Mouse (Mus musculus): ENCODE measurements at regions not wholly inside any gene's neighbourhood (a gene's known extent, or its start where the extent isn't known, plus 50 kb on each side); places are given as distances from the start of the nearest gene placed in this dataset.
A peak's percentile ranks its signal among the peaks of the same experiment; 100 is the strongest.

DNA sequence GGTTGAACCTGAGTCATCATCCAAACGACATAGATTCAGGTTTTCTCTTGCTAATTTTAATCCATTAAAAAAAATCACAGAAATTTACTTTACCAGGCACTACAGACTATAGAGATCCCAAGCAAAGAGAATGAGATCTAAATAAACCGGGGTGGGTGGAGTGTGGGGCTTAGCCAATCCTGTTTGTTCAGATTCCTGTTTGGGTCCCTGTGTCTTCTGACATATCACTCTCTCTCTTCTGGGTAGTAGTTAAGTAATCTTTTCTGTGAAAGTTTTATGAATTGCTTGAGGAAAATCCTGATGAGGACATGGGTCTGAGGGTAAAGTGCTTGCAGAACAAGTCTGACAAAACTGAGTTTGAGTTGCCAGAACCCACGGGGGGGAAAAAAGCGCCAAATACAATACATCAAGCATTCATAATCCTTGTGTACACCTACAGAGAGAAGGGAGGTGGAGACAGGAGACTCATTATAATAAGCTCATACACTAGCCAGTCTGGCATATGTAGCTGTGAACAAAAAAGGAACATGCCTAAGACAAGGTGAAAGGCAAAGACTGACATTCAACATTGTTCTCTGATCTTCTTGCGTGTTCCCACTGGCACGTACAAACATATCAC, 339.8 kb downstream of the Rpl36a-ps1 start:
- DNase-seq (ENCODE audit: low spot score) = no peak
- H3K27me3 ChIP-seq (ENCODE audit: low read depth, poor library complexity, severe bottlenecking) = no peaks in the 10 kb centered on the region
- no peak overlapping the region for H3K4me3 ChIP-seq
- 84% methylated on average over 6 of the region's 6 CpGs for WGBS
- no peaks in the 10 kb centered on the region for H3K9me3 ChIP-seq (replicated peaks)
- H3K4me1 ChIP-seq = peaks cover 6% of the 10 kb centered on the region; the same call in 1 of the 2 replicates
- no peaks in the 10 kb centered on the region for H3K36me3 ChIP-seq
- no peak overlapping the region for H3K27ac ChIP-seq (replicated peaks)

- no peak for DNase-seq (ENCODE audit: low spot score)
- peaks cover 6% of the 10 kb centered on the region; the same call in 1 of the 2 replicates for H3K4me1 ChIP-seq
- H3K4me3 ChIP-seq = no peak overlapping the region
- H3K9me3 ChIP-seq (replicated peaks) = no peaks in the 10 kb centered on the region
- H3K27me3 ChIP-seq (ENCODE audit: low read depth, poor library complexity, severe bottlenecking) = no peaks in the 10 kb centered on the region
- H3K36me3 ChIP-seq = no peaks in the 10 kb centered on the region
- WGBS = 90% methylated on average over 6 of the region's 6 CpGs
- H3K27ac ChIP-seq (replicated peaks) = no peak overlapping the region
Observed at GRCm38 (mm10) chr14:98651221-98651620, 342.9 kb downstream of the Rpl36a-ps1 start.

DNA sequence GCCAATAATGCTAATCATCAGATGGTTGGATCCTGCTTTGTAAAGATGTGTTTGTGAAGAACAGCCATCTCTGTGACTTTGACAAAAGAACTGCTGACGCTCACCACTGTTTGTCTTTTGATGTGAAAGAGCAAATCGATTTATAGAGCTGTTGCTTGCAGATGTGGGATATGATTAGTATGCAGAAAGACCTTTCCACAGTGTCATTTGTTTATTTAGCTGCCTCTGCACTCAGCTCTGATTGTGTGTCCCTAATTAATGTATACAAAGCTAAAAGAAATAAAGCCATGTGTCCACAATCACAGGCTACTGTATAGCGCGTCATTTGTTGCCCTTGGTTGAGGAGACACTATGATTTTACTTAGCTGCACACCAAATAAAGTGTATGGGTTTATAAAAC, 343.6 kb downstream of the Rpl36a-ps1 start:
- H3K4me1 ChIP-seq = peaks cover 6% of the 10 kb centered on the region; the same call in 1 of the 2 replicates
- H3K27me3 ChIP-seq (ENCODE audit: low read depth, poor library complexity, severe bottlenecking) = no peaks in the 10 kb centered on the region
- H3K9me3 ChIP-seq (replicated peaks) = no peaks in the 10 kb centered on the region
- no peak overlapping the region for H3K4me3 ChIP-seq
- no peak overlapping the region for H3K27ac ChIP-seq (replicated peaks)
- no peaks in the 10 kb centered on the region for H3K36me3 ChIP-seq
- 83% methylated on average over 4 of the region's 4 CpGs for WGBS
- no peak for DNase-seq (ENCODE audit: low spot score)

DNA sequence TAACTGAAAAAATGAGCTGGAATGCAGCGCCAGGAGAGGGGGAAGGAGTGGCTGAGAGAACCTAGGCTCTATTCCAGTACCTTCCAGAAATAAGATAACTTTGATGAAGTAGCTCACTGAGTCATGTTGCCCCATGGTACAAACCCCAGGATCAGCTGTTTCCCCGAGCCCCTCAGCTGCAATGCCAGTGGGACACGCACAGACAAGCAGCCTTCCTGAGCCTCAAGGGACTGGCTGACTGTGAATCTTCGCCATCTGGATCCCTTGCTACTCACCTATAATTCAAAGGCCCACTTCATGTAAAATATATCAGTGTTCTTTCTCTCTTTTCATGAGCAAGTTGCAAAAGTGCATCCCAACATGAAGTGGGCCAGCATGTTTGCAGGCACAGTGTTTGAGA, 346.5 kb downstream of the Rpl36a-ps1 start:
- peaks cover 15% of the 10 kb centered on the region; the same call in 1 of the 2 replicates for H3K4me1 ChIP-seq
- WGBS = 93% methylated on average over 4 of the region's 4 CpGs
- DNase-seq (ENCODE audit: low spot score) = no peak

DNA sequence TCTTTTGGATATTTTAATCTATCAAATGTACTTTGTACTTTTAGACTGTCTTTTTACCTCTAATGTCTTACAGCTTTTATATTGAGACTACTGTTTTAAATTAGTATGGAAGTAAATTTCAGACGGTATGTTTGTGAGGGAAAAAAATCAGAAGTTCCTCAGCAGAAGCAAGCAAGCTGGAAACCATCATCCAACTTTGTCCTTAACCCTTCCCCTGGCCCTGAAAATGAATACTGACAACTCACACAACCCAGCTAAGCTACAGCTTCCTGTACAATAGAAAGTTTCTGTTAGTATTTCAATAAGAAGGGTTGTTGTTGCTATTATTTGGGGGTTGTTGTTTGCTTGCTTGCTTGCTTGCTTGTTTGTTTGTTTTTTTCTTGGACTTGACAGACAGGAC, 350.4 kb downstream of the Rpl36a-ps1 start:
- no peaks in the 10 kb centered on the region for H3K27me3 ChIP-seq (ENCODE audit: low read depth, poor library complexity, severe bottlenecking)
- no peaks in the 10 kb centered on the region for H3K9me3 ChIP-seq (replicated peaks)
- DNase-seq (ENCODE audit: low spot score) = no peak
- peaks cover 10% of the 10 kb centered on the region; the same call in 1 of the 2 replicates for H3K4me1 ChIP-seq
- no peaks in the 10 kb centered on the region for H3K36me3 ChIP-seq
- H3K4me3 ChIP-seq = no peak overlapping the region
- no peak overlapping the region for H3K27ac ChIP-seq (replicated peaks)
- 79% methylated on average over 1 of the region's 1 CpGs for WGBS

More for the DNA sequence above, 346.5 kb downstream of the Rpl36a-ps1 start:
- no peaks in the 10 kb centered on the region for H3K36me3 ChIP-seq
- H3K9me3 ChIP-seq (replicated peaks) = no peaks in the 10 kb centered on the region
- no peaks in the 10 kb centered on the region for H3K27me3 ChIP-seq (ENCODE audit: low read depth, poor library complexity, severe bottlenecking)
- no peak overlapping the region for H3K4me3 ChIP-seq
- H3K27ac ChIP-seq (replicated peaks) = no peak overlapping the region

DNA sequence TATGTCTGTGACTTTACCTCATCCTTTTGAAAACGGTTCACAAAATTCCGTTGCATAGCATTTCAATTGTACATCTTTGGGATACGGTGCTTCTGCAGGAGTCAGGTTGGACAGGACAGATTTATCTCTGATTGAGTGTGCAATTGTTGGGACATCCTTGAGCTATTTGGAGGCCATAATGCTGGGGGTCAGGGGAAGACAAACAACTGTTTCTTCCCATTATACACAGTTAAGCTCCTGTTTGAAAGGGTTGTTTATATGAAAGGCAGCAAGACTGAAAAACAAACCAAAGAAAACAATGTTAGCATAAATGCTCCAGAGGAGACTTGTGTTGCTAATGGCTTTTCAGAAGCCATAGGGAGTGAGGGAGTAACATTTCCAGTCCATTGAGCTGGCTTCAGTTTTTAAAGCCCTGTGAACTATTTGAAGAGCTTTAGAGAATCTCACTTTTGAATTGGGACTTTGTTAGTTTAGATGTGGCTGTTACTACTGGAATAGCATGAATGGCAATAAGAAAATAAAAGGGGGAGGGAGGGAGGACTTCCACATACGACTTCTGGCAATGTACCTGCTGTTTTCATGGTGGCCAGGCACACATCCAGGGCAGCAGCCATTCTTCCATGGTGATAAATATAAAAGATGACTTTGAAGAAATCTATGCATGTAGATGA, 351.3 kb downstream of the Rpl36a-ps1 start:
- no peaks in the 10 kb centered on the region for H3K27me3 ChIP-seq (ENCODE audit: low read depth, poor library complexity, severe bottlenecking)
- 55% methylated on average over 4 of the region's 4 CpGs for WGBS
- H3K4me1 ChIP-seq = peaks cover 14% of the 10 kb centered on the region
- H3K36me3 ChIP-seq = no peaks in the 10 kb centered on the region
- no peaks in the 10 kb centered on the region for H3K9me3 ChIP-seq (replicated peaks)
- H3K27ac ChIP-seq (replicated peaks) = no peak overlapping the region
- no peak overlapping the region for H3K4me3 ChIP-seq
- no peak for DNase-seq (ENCODE audit: low spot score)

- no peaks in the 10 kb centered on the region for H3K27me3 ChIP-seq (ENCODE audit: low read depth, poor library complexity, severe bottlenecking)
- no peak overlapping the region for H3K27ac ChIP-seq (replicated peaks)
- no peaks in the 10 kb centered on the region for H3K36me3 ChIP-seq
- no peaks in the 10 kb centered on the region for H3K9me3 ChIP-seq (replicated peaks)
- DNase-seq (ENCODE audit: low spot score) = no peak
- H3K4me3 ChIP-seq = no peak overlapping the region
- 79% methylated on average over 4 of the region's 4 CpGs for WGBS
- no peaks in the 10 kb centered on the region for H3K4me1 ChIP-seq
Observed at GRCm38 (mm10) chr14:98629026-98629425, 365.1 kb downstream of the Rpl36a-ps1 start.

DNA sequence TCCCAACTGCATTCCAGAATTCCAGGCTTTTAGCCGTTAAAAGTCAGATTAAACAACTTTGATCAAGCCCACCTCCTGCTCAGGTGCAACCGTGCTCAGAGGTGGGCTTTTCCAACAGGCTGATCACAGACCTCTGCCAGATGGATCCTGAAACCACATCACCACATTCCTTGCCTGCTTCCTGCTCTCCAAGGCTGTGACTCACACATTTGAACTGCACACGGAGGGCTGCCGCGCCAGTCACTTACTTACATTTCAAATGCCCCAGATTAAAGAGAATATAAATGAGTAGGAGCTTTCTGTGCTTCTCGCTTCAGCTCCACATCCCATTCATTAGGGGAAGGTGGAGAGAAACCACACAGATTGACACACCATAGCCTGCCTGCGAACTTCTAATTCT, 367.6 kb downstream of the Rpl36a-ps1 start:
- no peak overlapping the region for H3K27ac ChIP-seq (replicated peaks)
- WGBS = 64% methylated on average over 7 of the region's 7 CpGs
- no peaks in the 10 kb centered on the region for H3K36me3 ChIP-seq
- DNase-seq (ENCODE audit: low spot score) = no peak
- no peak overlapping the region for H3K4me3 ChIP-seq
- H3K9me3 ChIP-seq (replicated peaks) = no peaks in the 10 kb centered on the region
- H3K27me3 ChIP-seq (ENCODE audit: low read depth, poor library complexity, severe bottlenecking) = no peaks in the 10 kb centered on the region
- no peaks in the 10 kb centered on the region for H3K4me1 ChIP-seq

- Histone ChIP-seq H3K4me3 (no peak overlapping the region), H3K9me3 (replicated peaks) (no peaks in the 10 kb centered on the region), H3K27me3 (ENCODE audit: low read depth, poor library complexity, severe bottlenecking) (no peaks in the 10 kb centered on the region), H3K27ac (replicated peaks) (no peak overlapping the region), H3K36me3 (no peaks in the 10 kb centered on the region), H3K4me1 (no peaks in the 10 kb centered on the region)
- DNase-seq (ENCODE audit: low spot score) = no peak
- 93% methylated on average over 4 of the region's 4 CpGs for WGBS
Observed at GRCm38 (mm10) chr14:98625867-98626266, 368.3 kb downstream of the Rpl36a-ps1 start.

GRCm38 (mm10) chr14:98605772-98606171, 388.3 kb downstream of the Rpl36a-ps1 start:
- H3K27ac ChIP-seq (replicated peaks) = no peak overlapping the region
- WGBS = 59% methylated on average over 2 of the region's 2 CpGs
- H3K4me1 ChIP-seq = peaks cover 9% of the 10 kb centered on the region
- H3K4me3 ChIP-seq = no peak overlapping the region
- H3K27me3 ChIP-seq (ENCODE audit: low read depth, poor library complexity, severe bottlenecking) = no peaks in the 10 kb centered on the region
- no peaks in the 10 kb centered on the region for H3K9me3 ChIP-seq (replicated peaks)
- H3K36me3 ChIP-seq = no peaks in the 10 kb centered on the region
- DNase-seq (ENCODE audit: low spot score) = no peak

- no peak overlapping the region for H3K27ac ChIP-seq (replicated peaks)
- DNase-seq (ENCODE audit: low spot score) = no peak
- 78% methylated on average over 2 of the region's 2 CpGs for WGBS
Observed at GRCm38 (mm10) chr14:98596252-98596651, 397.9 kb downstream of the Rpl36a-ps1 start.

GRCm38 (mm10) chr14:98589846-98590245, 404.3 kb downstream of the Rpl36a-ps1 start:
- H3K27me3 ChIP-seq (ENCODE audit: low read depth, poor library complexity, severe bottlenecking) = no peaks in the 10 kb centered on the region
- peak; percentile 45 for DNase-seq (ENCODE audit: low spot score)
- H3K4me1 ChIP-seq = peaks cover 3% of the 10 kb centered on the region; the same call in 1 of the 2 replicates
- WGBS = 8% methylated on average over 4 of the region's 4 CpGs
- H3K4me3 ChIP-seq = no peak overlapping the region
- H3K36me3 ChIP-seq = no peaks in the 10 kb centered on the region
- H3K27ac ChIP-seq (replicated peaks) = no peak overlapping the region
- no peaks in the 10 kb centered on the region for H3K9me3 ChIP-seq (replicated peaks)

More at GRCm38 (mm10) chr14:98596252-98596651, 397.9 kb downstream of the Rpl36a-ps1 start:
- Histone ChIP-seq H3K4me1 (0 out of 2 replicates have a peak, but pooled peaks cover 3% of the 10 kb centered on the region), H3K36me3 (no peaks in the 10 kb centered on the region), H3K9me3 (replicated peaks) (no peaks in the 10 kb centered on the region), H3K4me3 (no peak overlapping the region), H3K27me3 (ENCODE audit: low read depth, poor library complexity, severe bottlenecking) (no peaks in the 10 kb centered on the region)

- 92% methylated on average over 1 of the region's 1 CpGs for WGBS
- Histone ChIP-seq H3K4me3 (no peak overlapping the region), H3K4me1 (no peaks in the 10 kb centered on the region), H3K27ac (replicated peaks) (no peak overlapping the region), H3K9me3 (replicated peaks) (no peaks in the 10 kb centered on the region), H3K27me3 (ENCODE audit: low read depth, poor library complexity, severe bottlenecking) (no peaks in the 10 kb centered on the region), H3K36me3 (no peaks in the 10 kb centered on the region)
- DNase-seq (ENCODE audit: low spot score) = no peak
Observed at GRCm38 (mm10) chr14:98571644-98572043, 402.1 kb upstream of the Dach1 start.
